Mouse (Mus musculus) cerebellum, postnatal 25 days (tissue): ENCODE results near the gene Cstad.
A peak's percentile ranks its signal among the peaks of the same experiment; 100 is the strongest.

Source experiments
- DNase-seq, 2 experiments: peaks; one replicate each; pipeline ENCODE4 v3.0.0; 2021; ENCODE audit warnings: mixed read lengths in 2 of 2

Cstad gene

DNA sequence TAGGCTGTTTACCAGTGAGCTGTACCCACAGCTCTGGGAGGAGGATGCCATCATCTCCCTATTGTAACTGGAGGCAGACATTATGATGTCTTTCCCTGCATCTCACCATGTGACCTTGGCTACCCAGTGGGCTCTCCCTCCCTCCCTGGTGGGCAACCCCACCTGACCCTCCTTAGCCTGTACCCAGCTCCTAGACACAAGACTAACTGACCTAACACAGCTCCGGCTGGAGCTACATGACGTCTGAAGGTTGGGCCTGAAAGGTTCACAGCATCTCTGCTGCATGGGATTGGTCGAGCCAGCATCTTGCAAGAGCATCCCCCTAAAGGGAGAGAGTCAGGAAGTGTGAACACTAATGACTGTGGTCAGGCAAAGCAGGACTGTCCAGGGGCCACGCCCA is 35.0 kb downstream of the Cstad start:
- DNase-seq = no peak

DNA sequence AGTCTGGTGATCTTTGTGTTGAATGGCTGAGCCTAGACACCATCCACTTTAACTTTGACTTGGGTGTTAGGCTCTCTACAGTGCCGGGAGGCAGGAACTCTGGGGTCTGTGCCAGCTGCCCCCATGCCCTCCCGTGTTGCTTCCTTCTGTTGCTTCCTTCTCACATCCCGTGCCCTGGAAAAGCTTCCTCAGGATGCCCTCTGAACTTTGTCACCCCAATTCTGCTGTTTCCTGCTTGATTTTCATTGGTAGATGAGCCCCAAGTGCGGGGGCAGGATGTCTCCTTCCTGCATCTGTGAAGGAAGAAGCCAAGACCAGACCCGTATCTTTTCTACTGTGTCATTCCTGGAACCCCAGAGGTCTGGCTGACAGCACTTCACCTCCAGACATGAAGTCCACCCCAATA is 41.4 kb downstream of the Cstad start:
- DNase-seq = no peak

DNA sequence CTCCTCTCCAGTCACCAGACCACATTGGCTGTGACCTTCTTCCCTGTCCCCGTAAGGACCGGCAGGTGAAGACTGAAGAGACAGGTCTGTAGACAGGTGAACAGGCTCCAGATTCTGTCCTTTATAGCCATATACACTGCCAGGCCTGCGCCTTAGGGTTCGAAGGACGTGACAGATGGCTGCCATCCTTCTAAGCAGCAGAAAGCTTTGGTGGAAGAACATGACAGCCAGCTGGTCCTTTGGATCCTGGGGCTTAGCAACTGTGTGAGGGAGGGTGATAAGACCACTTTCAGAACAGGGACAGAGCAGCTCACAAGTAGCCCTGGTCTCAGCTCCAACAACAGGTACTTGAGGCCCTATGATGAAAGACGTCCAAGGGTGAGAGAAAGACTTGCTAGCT is 43.2 kb downstream of the Cstad start:
- DNase-seq = peak in 1 of 2 experiments; percentile 44

DNA sequence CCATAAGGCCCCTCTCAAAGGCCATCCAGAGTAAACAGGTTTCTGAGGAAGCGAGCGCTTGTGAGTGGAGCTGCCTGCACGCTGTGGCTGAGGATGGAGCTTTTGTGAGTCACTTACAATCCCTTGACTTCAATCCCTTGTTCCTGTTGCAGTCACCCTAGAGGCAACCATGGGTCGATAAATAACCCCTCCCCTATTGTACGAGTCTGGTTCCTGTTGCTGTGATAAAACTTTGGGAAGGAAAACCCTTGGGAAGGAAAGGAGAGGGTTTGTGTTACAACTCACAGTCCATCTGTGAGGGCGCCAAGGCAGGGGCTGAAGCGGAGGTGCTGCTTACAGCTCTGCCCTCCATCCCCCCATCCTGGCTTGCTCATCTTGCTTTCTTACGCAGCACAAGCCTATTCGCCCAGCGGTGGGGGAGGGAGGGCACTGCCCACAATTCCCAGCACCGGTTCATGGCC is 45.2 kb downstream of the Cstad start:
- no peak for DNase-seq

DNA sequence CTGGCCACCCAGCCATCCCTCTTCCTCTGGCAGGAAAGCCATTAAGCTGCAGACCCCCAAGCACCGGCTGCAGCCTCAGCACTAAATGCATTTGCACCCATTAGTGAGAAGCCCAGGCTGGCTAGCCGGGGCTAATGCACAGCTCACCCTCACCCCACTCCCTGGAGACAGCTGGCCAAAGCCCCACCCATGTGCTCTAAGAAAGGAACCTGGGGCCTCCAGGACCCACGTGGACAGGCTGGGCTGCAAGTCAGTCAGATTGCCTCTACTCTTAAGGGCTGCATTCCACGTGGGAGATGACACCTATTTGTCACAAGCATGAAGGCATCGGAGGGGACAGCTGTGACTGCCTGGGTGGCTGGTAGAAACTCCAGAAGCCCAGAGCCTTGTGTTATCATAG is 48.0 kb downstream of the Cstad start:
- DNase-seq = no peak

DNA sequence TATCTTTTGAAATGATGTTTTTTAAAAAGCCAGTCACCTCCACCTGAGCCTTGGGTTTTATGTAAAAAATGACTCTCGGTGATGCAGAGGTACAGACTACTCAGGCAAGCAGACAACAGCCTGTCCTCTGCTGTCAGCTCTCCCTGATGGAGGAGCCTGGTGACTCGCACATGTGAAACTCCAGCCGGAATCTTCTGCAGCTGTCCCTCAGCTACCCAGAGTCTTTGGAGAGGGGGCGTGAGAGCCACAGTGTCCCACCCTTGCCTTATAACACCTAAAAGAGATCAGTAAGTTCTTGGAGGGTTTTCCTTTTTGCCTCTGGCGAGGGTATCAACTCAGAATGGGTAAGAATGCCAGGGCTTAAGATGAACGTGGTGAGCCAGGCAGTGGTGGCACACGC is 48.6 kb downstream of the Cstad start:
- no peak for DNase-seq

DNA sequence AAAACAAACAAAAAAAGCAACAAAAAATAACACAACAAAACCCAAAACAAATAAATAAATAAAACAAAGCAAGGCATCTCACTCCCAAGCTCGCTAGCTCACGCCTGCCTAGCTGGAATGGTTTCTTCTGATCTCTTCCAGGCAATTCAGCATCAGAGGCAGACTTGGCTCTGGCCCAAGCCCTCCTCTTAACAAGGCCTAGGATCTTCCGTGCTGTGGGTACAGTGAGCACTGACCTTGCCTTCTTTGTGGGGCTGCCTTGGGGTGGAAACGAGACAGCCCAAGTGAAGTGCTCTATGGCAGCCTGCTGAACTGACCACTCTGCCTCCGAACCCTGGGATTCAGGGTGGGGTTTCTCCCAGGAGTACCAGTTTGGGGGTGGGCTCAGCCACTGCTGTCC is 52.0 kb downstream of the Cstad start:
- DNase-seq = peak; percentile 49 to 75

DNA sequence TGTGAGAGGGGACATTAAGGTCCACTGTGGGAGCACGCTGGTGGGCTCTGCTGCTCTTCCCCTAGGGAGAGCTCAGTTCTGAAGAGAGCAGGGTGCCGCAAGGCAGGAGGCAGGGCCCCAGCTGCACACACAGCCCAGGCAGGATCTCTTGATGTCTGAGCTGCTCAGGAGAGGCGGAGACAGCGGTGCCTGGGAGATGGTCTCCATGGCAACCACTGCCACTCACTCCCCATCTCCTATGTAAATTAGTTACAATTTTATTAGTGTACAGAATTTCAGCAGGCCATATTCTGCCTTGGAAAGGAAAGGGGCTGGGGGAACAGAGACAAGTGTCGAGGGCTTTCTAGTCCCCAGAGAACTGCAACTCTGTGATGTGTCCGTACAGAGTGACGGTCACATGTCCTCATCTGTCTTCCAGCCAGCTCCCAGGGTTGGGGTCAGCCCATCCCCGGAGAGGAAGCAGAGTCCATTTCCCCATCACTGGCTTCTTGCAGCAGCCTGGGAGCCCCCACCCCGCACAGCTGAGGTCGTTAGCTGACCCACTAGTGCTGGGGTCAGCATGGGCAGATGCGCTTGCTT is 52.6 kb downstream of the Cstad start:
- DNase-seq = peak in 1 of 2 experiments; percentile 46

DNA sequence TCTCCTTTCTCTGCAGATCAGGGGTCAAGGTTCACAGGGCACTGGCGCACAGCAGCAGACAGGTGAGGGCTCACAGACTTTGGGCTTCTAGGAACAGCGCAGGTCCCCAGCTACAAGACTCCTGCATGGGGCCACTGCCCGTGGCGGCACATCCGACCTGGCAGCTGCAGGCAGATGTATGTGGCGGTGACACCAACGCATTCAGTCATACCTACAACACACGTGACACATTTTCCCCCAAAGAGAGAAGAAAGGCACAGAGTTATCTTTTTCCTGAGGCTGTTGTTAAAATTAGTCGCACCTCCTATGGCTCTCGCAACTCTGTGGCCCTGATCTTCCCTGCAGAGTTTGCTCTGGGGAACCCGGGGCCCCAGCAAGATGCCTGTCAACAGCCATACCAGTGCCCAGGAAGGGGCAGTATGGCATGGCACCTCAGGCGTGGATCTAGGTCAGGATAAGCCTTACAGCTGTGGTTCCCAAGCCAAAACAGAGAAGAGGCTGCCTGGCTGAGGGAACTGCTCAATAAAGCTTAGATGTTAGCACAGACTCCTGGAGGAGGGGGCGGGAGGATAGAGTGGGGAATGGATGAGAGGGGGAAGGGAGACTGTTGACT is 53.1 kb downstream of the Cstad start:
- no peak for DNase-seq

DNA sequence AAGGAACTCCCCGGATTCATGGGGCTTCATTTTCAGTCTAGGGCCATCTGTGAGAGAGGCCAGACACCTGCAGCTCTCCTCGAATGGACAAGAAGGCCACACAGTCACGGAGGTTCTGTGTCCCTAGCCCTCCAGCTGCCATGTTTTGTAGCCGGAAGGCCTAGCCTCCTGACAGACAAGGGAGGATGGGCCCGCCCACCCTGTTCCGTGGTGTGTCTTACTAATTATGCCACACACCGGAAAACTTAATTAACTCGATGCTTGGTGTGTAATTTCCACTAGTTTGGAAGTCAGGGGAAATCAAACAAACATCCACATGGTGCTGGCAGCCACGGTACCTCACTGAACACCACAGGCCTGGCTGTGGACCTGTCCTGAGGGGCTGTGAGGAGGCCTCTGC is 55.4 kb downstream of the Cstad start:
- DNase-seq = no peak

DNA sequence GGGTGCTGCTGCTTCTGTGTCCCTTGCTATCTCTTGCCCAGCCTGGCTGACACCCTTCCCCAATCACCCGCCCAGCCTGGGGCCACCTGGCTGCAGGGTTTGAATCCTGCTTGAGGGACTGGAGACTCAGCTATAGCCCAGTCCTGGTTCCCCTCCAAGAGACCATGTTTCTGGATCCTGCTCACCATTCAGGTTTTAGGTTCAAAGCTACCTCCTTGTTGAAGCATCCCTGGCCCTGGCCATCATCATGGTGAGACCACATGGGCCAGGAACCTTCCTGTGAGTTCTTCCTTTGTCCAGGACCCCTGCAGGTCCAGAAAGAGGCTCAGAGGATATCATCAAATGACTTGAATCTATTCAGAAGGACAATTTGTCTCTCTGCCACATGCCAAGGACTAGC is 57.0 kb downstream of the Cstad start:
- no peak for DNase-seq

DNA sequence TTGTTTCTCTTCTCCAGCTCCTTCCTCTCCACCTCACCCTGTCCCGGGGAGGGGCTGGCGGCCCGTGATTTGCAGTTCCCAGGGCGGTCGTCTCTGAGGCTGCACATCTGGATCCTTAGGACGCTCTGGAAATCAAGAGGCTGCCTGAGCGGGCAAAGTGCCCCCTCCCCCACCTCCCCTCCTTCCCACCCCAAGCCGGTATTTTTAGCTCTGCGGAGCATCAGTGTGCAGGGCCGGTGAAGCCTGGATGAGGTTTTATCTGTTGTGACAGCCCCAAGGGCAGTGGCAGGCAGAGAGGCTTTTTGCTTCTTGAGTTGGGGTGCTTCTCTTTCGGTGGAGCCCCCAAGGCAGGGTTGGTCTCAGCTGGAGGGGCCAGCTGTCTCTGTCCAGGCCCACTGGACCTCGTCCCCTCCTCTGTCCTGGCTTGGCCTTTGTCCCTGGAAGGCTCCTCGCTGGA is 57.8 kb downstream of the Cstad start:
- DNase-seq = no peak

DNA sequence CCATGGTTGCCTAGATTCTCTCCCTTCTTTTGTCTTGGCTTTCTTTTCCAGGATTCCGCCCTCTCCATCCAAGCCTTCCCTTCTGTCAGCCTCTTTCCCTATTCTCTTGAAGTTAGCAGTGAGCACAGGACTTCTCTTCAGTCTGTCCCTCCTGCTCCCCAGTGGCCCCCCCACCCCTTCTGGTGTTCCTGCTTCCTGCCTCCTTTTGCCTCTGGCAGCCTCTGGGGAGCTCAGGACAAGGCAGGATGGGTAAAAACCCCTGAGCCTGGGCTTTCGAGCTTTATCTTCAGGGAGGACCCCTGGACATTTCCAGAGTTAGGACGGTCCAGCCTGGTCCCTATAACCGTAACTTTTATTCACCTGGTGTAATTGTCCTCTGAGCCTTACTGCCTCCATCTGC is 58.2 kb downstream of the Cstad start:
- DNase-seq = no peak

DNA sequence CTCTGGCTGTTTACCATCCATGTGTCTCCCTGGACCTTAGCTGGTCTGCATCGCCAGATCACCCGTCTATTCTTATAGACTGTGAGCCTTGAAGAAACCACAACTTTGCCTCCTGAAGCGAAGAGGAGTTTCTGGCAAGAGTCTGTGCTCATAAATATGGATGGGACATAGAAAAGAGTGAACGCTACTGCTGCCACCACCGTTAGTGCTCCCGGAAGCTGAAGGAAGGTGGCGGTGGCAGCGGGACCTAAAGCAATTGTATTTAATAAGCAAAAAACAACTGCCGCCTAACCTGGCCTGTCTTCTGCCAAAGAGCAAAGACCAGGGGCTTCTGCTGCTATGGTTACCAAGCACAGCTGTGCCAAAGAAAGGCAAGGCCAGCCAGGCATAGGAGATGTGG is 59.3 kb downstream of the Cstad start:
- no peak for DNase-seq

DNA sequence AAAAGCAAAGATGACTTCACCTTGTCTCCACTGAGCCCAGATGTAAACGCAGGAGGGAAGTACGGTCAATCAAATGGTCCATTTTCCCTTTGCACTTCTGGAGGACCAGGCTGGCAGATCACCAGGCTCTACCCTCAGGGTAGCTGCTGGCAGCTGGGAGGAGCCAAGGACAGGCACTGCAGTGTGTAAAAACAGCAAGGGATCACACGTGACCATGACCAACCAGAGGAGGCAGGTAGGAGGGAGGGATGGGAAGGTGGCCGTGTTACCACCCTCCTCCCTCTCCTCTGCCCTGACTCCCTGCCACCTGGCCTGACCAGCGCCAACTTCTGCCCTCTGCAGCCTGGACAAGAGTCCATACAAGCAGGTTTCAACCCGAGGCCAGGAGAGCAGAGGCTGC is 59.7 kb downstream of the Cstad start:
- no peak for DNase-seq

DNA sequence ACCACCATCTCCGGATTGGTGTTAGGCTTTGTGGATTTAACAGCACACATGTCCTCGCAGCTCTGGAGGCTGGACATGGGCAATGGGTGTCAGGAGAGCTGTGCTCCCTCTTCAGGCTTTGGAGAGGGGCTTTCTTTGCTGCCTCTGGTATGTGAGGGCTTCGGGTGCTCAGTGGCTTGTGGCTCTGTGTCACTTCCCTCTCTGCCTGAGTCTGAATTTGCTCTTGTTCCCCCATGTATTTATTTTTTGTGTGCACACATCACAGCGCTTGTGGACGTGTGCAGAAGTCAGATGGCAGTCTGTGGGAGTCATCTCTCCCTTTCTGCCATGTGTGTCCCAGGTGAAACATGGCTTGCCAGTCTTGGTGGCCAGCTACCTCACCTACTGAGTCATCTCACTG is 60.9 kb downstream of the Cstad start:
- DNase-seq = no peak

DNA sequence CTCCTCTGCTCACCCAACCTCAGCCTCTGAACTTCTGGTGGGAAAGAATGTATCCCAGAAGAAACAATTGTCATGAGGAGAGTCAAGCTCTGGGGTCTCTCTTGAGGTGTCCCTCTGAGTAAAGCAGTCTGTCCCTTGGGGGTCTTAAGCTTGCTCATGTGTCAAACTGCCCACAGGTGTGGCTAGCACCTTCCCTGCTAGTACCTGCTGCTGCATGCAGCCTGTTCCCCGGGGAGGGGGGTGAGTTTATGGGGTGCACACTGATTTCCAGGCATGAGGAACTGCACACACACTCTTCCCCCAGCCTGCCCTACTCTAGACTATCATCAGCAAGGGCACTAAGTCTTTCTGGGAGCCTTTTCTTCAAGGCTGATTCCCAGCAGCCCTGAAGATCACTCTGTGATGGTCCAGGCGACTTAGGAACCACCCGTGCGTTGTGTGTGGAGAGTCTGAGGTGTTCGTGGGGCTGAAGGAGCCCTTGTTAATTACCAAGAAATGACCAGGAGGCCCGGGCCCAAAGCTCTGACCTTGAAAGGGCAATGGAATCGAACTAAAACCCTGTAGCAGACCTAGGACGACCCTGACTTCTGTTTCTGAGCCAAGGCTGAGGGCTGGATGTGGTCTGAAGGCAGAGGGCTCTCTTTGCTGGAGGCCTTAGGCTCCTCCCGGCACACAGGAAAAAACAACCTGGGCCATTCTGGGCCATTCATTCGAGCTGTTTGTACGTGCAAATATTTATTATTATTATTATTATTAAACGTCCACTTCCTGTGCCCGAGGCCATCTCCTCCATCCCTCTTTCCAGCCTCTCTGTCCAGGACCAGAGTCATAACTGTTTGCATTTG is 62.1 kb downstream of the Cstad start:
- DNase-seq = no peak

DNA sequence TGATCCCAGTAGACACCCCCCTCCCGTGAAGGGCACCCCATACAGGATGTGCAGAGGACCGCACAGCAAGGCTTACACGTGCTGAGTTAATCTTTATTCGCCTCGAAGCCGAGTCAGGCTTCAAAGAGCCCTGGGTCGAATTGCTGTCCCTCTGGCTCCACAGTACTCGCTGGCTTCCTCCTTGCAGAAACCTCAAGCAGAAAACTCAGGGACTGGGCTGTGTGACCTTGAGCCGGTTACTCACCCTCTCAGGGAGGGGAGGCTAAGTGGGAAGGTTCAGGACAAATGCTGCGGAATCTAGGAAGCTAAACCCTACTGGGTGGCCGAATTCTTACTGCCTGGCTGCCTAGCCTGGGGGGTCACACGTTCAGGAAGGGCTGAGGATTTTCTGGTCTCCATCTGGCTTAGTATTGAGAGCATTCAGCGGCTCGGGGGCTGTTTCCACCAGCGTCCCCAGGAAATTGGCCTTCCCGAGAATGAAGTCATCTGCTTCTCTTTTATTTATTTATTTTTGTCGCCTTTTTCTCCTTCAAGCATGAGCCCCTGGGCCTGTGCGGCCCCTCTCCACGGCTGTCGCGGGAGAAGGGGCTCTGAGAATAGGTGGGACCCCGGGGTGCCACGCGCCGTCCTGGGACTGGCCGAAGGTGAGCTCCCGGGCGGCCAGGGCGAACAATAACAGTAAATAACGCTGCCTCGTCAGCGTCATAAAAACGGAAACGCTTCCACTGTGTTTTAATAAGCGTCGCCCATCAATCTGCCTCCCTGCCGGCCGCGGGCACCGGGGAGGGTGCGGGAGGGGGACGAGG is 63.0 kb downstream of the Cstad start:
- DNase-seq = peak; percentile 55 to 71

DNA sequence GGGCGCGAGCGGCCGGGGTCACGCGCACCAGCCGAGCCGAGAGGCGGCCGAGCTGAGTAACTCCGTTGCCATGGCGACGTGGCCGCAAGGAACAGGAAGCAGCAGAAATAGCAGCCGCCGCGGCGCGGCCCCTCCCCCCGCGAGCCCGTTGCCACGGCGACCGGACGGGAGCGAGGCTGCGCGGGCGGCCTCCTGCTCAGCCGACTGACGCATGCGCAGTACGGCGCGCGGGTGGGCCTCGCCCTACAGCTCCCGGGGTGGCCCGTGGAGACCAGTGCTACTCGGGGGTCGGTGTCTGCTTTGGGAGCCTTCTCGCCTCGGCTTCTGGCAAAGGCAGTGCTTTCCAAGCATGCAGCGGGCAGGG is 63.6 kb downstream of the Cstad start:
- DNase-seq = peak; percentile 100
